Mouse (Mus musculus) forebrain, postnatal 0 days (tissue): ENCODE results near the gene Serpind1. TPM values are rescaled to one million over a fixed set of nuclear protein-coding genes. Genes with fewer than 3 reads are reported as not detected.

Experiments
- ATAC-seq: fragments of 200-750 bp; cut with Nextera tagmentation; 2 replicates; pipeline ENCODE4 v1.8.0; 2017; ENCODE audit warnings: mild to moderate bottlenecking, moderate library complexity
- DNase-seq: peaks from one replicate; pipeline ENCODE4 v3.0.0-alpha.2; 2015
- H3K27ac ChIP-seq: fragments of 300-500 bp; sonication (generic); 2 replicates; pipeline ENCODE4 v1.5.1; 2014; ENCODE audit warnings: low read depth, mild to moderate bottlenecking, antibody characterized with exemption, low read length, moderate library complexity, mixed read lengths
- H3K27me3 ChIP-seq: fragments of 300-500 bp; sonication (generic); 2 replicates; pipeline ENCODE4 v1.6.1; 2014; ENCODE audit warnings: mild to moderate bottlenecking, low read length, mixed read lengths; ENCODE audit not compliant: insufficient read depth
- H3K36me3 ChIP-seq: fragments of 300-500 bp; sonication (generic); 2 replicates; pipeline ENCODE4 v1.6.1; 2014; ENCODE audit warnings: mild to moderate bottlenecking, moderate library complexity; ENCODE audit not compliant: insufficient read depth
- H3K4me1 ChIP-seq: fragments of 300-500 bp; sonication (generic); 2 replicates; pipeline ENCODE4 v1.6.1; 2014; ENCODE audit warnings: antibody characterized with exemption; ENCODE audit not compliant: insufficient read depth
- H3K4me2 ChIP-seq: fragments of 300-500 bp; sonication (generic); 2 replicates; pipeline ENCODE4 v1.6.1; 2014; ENCODE audit warnings: low read depth, mild to moderate bottlenecking, moderate library complexity
- H3K4me3 ChIP-seq: fragments of 300-500 bp; sonication (generic); 2 replicates; pipeline ENCODE4 v1.5.1; 2014; ENCODE audit warnings: low read depth, low read length, mixed read lengths
- H3K9ac ChIP-seq: fragments of 300-500 bp; sonication (generic); 2 replicates; pipeline ENCODE4 v1.6.1; 2014; ENCODE audit warnings: mild to moderate bottlenecking
- H3K9me3 ChIP-seq: fragments of 300-500 bp; sonication (generic); 2 replicates; pipeline ENCODE4 v1.6.1; 2016; ENCODE audit warnings: low read length
- CTCF ChIP-seq: sonication (generic); IDR thresholded peaks from 2 replicates; pipeline ENCODE4 v1.5.1; 2016; ENCODE audit warnings: antibody characterized with exemption, control low read depth, low read depth
- WGBS: fragments of 180-500 bp; shearing (Covaris S2); extraction: QIAGEN DNeasy Blood & Tissue Kit; methylation state at CpG from one replicate; pipeline ENCODE4 v1.1.7; 2014; 5-methylcytosine and 5-hydroxymethylcytosine counted together
- polyA plus RNA-seq: library from polyadenylated mRNA; unstranded; fragments of >200 nt; fragmentation: Nextera tagmentation; extraction: Ambion mirVana; gene quantifications from 2 replicates; pipeline ENCODE4 v1.2.1, GENCODE M21; 2015
- total RNA-seq: library from RNA; depleted of rRNA; stranded (reverse); fragments of >200 nt; gene quantifications from 2 replicates; pipeline ENCODE4 v1.2.3, GENCODE M21; 2014; rRNA removed

Gene Serpind1
- total RNA-seq, result 3.7 and 4.2 TPM in 2 replicates
- 5.0 and 5.8 TPM in 2 replicates for polyA plus RNA-seq

- H3K4me3 ChIP-seq, result no peak within 1 kb of the TSS
- 82% methylated on average over 2 of the region's 2 CpGs for WGBS
- no peaks in the 10 kb centered on the region for H3K4me1 ChIP-seq
- TF ChIP-seq CTCF, result no peak
- no peak within 1 kb of the TSS for H3K4me2 ChIP-seq
- ATAC-seq (no peak), DNase-seq (no peak)
- no peak within 1 kb of the TSS for H3K9ac ChIP-seq
- no peaks in the 10 kb centered on the region for H3K9me3 ChIP-seq
- no peaks in the 10 kb centered on the region for H3K27me3 ChIP-seq
- H3K27ac ChIP-seq, result no peak within 1 kb of the TSS
- peaks cover 26% of the 10 kb centered on the region for H3K36me3 ChIP-seq
Observed at GRCm38 (mm10) chr16:17331116-17331515, at the start of gene Serpind1. Serpind1 (plus strand) TSS chr16:17331371.

- Histone ChIP-seq H3K27me3 (no peaks in the 10 kb centered on the region), H3K9me3 (no peaks in the 10 kb centered on the region), H3K9ac (no peak overlapping the region), H3K36me3 (peaks cover 91% of the 10 kb centered on the region), H3K4me3 (no peak overlapping the region), H3K27ac (no peak overlapping the region), H3K4me2 (no peak overlapping the region), H3K4me1 (no peaks in the 10 kb centered on the region)
- 63% methylated on average over 6 of the region's 6 CpGs for WGBS
- DNase-seq (no peak), ATAC-seq (no peak)
- TF ChIP-seq CTCF, result no peak
Observed at GRCm38 (mm10) chr16:17283151-17283550, 48.0 kb upstream of the Serpind1 start.

- no peak for TF ChIP-seq CTCF
- no peak for DNase-seq
- ATAC-seq, result no peak
- H3K36me3 ChIP-seq, result peaks cover 77% of the 10 kb centered on the region
- H3K4me1 ChIP-seq, result no peaks in the 10 kb centered on the region
- no peaks in the 10 kb centered on the region for H3K27me3 ChIP-seq
- WGBS, result 85% methylated on average over 2 of the region's 2 CpGs
- H3K4me3 ChIP-seq, result no peak overlapping the region
- no peak overlapping the region for H3K9ac ChIP-seq
- H3K27ac ChIP-seq, result no peak overlapping the region
- H3K4me2 ChIP-seq, result no peak overlapping the region
- no peaks in the 10 kb centered on the region for H3K9me3 ChIP-seq
Observed at GRCm38 (mm10) chr16:17287103-17287502, 44.1 kb upstream of the Serpind1 start.

- Histone ChIP-seq H3K27ac (no peak overlapping the region), H3K9ac (no peak overlapping the region), H3K4me1 (no peaks in the 10 kb centered on the region), H3K27me3 (no peaks in the 10 kb centered on the region), H3K36me3 (peaks cover 67% of the 10 kb centered on the region), H3K4me2 (no peak overlapping the region), H3K4me3 (no peak overlapping the region), H3K9me3 (no peaks in the 10 kb centered on the region)
- TF ChIP-seq CTCF, result no peak
- no peak for ATAC-seq
- 95% methylated on average over 2 of the region's 2 CpGs for WGBS
- no peak for DNase-seq
Observed at GRCm38 (mm10) chr16:17291016-17291415, 40.2 kb upstream of the Serpind1 start.

- H3K27ac ChIP-seq, result no peak overlapping the region
- DNase-seq, result peak; percentile 76
- no peaks in the 10 kb centered on the region for H3K9me3 ChIP-seq
- no peaks in the 10 kb centered on the region for H3K27me3 ChIP-seq
- ATAC-seq, result no peak; the same call in 1 of the 2 replicates
- no peak overlapping the region for H3K9ac ChIP-seq
- H3K4me1 ChIP-seq, result no peaks in the 10 kb centered on the region
- no peak overlapping the region for H3K4me3 ChIP-seq
- no peak overlapping the region for H3K4me2 ChIP-seq
- peaks cover 70% of the 10 kb centered on the region for H3K36me3 ChIP-seq
- peak; percentile 88 for TF ChIP-seq CTCF
- 3% methylated on average over 2 of the region's 2 CpGs for WGBS
Observed at GRCm38 (mm10) chr16:17292751-17293150, 38.4 kb upstream of the Serpind1 start.

GRCm38 (mm10) chr16:17300818-17301217, 30.4 kb upstream of the Serpind1 start:
- Histone ChIP-seq H3K4me2 (no peak overlapping the region), H3K36me3 (peaks cover 89% of the 10 kb centered on the region), H3K4me1 (no peaks in the 10 kb centered on the region), H3K27ac (no peak overlapping the region), H3K9me3 (no peaks in the 10 kb centered on the region), H3K27me3 (no peaks in the 10 kb centered on the region), H3K4me3 (no peak overlapping the region), H3K9ac (no peak overlapping the region)
- ATAC-seq (no peak), DNase-seq (no peak)
- no peak for TF ChIP-seq CTCF
- WGBS, result 94% methylated on average over 3 of the region's 3 CpGs

- Histone ChIP-seq H3K27ac (no peak overlapping the region), H3K4me3 (no peak overlapping the region), H3K27me3 (no peaks in the 10 kb centered on the region), H3K4me2 (no peak overlapping the region), H3K4me1 (no peaks in the 10 kb centered on the region), H3K36me3 (peaks cover 82% of the 10 kb centered on the region), H3K9me3 (no peaks in the 10 kb centered on the region), H3K9ac (no peak overlapping the region)
- ATAC-seq (no peak), DNase-seq (no peak)
- 88% methylated on average over 5 of the region's 5 CpGs for WGBS
- TF ChIP-seq CTCF, result no peak
Observed at GRCm38 (mm10) chr16:17303521-17304245, 27.5 kb upstream of the Serpind1 start.
